Mouse (Mus musculus): ENCODE results near the gene Rdh1. TPM values are rescaled to one million over a fixed set of nuclear protein-coding genes. Genes with fewer than 3 reads are reported as not detected.

Gene Rdh1
- not detected in 2 replicates for polyA plus RNA-seq (2012)

DNA sequence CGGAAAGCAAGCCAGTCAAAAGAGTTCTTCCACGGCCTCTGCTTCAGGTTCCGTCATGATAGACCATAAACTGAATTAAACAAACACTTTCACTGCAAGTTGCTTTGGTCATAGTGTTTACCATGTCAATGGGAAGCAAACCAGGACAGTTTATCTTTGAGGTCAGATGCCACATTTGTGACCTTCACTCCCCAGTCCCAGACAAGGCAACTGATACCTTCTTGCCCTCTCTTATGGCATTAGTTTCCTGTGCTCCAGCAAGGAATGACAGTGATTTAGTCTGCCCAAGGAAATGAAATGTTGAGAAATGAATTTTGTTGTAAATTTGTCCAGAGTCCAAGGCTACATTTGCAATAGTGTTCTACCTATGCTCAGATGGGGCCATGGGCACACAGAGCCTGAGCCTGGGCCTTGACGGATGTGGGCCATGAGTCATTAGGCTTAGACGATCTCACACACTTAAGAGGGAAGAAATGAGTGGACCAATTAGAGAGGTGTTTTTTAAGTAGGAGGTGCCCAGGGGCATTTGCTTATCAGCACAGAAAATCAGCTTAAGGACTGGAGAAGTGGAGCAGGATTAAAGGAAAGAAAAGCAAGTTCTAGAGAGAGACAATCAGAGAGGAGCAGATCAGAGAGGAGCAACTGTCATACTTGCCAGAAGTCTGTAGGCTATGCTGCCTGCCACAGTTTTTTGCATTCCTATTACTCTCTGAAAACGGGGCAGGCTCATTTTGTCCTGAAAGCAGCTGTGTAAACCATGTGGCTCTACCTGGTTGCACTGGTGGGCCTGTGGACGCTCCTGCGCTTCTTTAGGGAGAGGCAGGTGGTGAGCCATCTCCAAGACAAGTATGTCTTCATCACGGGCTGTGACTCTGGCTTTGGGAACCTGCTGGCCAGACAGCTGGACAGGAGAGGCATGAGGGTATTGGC lies at the start of gene Rdh1, which contains the start of gene Rdh16f1:
TSS of gene Rdh1 (plus strand) at position 541 of the 930 bp plus-strand sequence.
TSS of gene Rdh16f1 (plus strand) at position 607 of the 930 bp plus-strand sequence.
- Histone ChIP-seq H3K4me1 (ENCODE audit: control insufficient read depth) (peaks cover 6% of the 10 kb centered on the region), H3K27me3 (ENCODE audit: control insufficient read depth) (no peaks in the 10 kb centered on the region), H3K4me3 (replicated peaks) (no peak within 1 kb of the TSS), H3K9me3 (ENCODE audit: control insufficient read depth, low read length) (no peaks in the 10 kb centered on the region), H3K36me3 (ENCODE audit: control insufficient read depth) (no peaks in the 10 kb centered on the region)
- no peak for TF ChIP-seq GATA1 (IDR thresholded peaks at IDR 0.05; ENCODE audit: low read length)
- no peak for TF ChIP-seq TAL1 (IDR thresholded peaks at IDR 0.05; ENCODE audit: low read length)

DNA sequence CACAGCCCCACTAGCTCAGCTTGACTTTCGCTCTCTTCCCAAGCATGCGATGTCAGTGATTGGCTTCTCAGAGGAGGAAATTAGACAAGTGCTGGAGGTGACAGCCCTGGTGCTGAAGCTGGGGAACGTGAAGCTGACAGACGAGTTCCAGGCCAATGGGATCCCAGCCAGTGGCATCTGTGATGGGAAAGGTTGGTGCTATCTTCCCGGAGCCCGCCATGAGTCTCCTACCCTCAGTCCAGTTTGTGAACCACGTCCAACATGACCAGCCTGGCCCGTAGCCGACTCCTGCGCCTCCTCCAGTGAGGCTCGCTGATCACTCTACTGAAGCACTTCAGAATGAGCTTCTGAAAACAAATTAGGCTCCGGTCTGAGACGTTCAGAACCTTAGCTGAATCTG lies 49.2 kb upstream of the Rdh1 start:
- TF ChIP-seq GATA1 (IDR thresholded peaks at IDR 0.05; ENCODE audit: low read length): no peak
- no peak for TF ChIP-seq TAL1 (IDR thresholded peaks at IDR 0.05; ENCODE audit: low read length)
- H3K4me1 ChIP-seq (ENCODE audit: control insufficient read depth): peaks cover 4% of the 10 kb centered on the region
- no peaks in the 10 kb centered on the region for H3K36me3 ChIP-seq (ENCODE audit: control insufficient read depth)
- peaks cover 10% of the 10 kb centered on the region; the same call in 1 of the 2 replicates for H3K27me3 ChIP-seq (ENCODE audit: control insufficient read depth)
- H3K9me3 ChIP-seq (ENCODE audit: control insufficient read depth, low read length): no peaks in the 10 kb centered on the region
- no peak overlapping the region for H3K4me3 ChIP-seq (replicated peaks)

DNA sequence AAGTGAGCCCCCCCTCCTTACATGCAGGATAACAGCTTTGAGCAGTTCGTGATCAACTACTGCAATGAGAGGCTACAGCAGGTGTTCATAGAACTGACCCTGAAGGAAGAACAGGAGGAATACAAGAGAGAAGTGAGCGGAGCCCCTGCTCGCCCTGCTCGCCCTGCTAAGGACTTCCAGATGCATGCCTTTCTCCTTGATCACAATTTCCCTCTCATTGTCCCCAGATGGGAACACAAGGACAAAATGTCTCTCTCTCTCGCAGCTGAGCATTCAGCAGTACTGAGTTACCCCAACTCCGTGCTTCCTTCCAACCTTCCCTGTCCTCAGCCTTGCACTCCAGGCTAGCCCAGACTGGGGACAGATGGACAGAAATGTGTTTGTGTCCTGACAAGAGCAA lies 46.8 kb upstream of the Rdh1 start:
- no peak for TF ChIP-seq GATA1 (IDR thresholded peaks at IDR 0.05; ENCODE audit: low read length)
- H3K4me1 ChIP-seq (ENCODE audit: control insufficient read depth): no peaks in the 10 kb centered on the region; the same call in 1 of the 2 replicates
- H3K36me3 ChIP-seq (ENCODE audit: control insufficient read depth): no peaks in the 10 kb centered on the region
- H3K4me3 ChIP-seq (replicated peaks): no peak overlapping the region
- H3K9me3 ChIP-seq (ENCODE audit: control insufficient read depth, low read length): peaks cover 4% of the 10 kb centered on the region; the same call in 1 of the 2 replicates
- 0 out of 2 replicates have a peak, but pooled peaks cover 6% of the 10 kb centered on the region for H3K27me3 ChIP-seq (ENCODE audit: control insufficient read depth)

DNA sequence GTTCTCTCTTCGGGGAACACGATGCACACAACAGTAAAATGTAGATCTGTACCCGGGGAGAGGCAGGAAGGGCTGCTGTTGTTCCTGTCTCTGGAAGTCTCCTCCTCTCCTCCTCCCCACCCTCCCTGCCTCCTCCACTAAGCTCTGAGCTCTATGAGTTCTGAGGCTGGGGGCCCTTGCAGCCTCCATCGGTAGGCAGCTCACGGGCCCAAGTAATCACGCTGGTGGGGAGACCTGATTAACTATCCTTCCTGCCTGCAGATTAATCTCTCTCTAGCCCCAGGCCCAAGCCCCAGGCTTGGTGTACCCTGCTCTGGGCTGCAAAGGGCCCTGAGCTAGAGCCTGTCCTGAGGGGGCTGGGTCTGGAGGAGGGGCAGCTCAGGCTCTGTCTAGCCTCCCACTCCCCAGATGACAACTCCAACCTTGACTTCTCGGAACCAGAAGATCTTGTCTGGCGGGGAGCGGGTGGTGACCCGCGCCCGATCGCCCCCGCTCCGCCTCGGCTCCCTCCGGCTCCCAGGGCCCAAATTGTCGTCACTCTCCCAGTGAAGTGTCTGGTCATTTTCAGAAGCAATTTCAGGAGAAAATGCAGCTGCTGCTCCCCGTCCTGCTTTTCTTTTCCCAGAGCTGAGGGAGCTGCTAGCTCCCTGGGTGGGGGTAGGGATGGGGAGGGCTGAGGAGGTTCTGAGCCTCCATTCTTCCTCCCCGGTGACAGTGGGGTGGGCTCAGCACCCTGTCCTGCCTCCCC lies 37.7 kb upstream of the Rdh1 start:
- Histone ChIP-seq H3K4me3 (replicated peaks) (no peak overlapping the region), H3K36me3 (ENCODE audit: control insufficient read depth) (no peaks in the 10 kb centered on the region), H3K27me3 (ENCODE audit: control insufficient read depth) (peaks cover 54% of the 10 kb centered on the region), H3K4me1 (ENCODE audit: control insufficient read depth) (peaks cover 45% of the 10 kb centered on the region), H3K9me3 (ENCODE audit: control insufficient read depth, low read length) (no peaks in the 10 kb centered on the region)
- TF ChIP-seq TAL1 (IDR thresholded peaks at IDR 0.05; ENCODE audit: low read length): no peak

DNA sequence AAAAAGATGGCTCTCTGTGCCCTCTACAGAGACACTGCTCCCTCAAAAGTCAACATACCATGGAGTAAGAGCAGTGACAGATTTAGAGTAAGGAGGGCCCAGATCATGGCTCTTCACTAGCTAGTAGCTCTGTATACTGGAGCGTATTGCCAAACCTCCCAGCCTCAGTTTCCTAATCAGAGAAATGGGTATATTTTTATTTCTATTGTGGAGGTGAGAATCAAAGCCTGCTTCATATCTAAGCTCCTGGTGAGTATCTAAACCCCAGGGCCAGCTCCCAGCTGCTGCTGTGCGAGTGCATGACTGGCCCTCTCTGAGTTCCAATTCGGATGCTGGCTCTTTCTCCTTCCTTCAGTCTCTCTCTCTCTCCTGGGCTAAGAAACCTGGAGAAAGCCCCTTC lies 35.3 kb upstream of the Rdh1 start, which contains the start of gene Tac2:
TSS of gene Tac2 (plus strand) at position 301 of the 400 bp plus-strand sequence.
- TF ChIP-seq GATA1 (IDR thresholded peaks at IDR 0.05; ENCODE audit: low read length) (no peak), TAL1 (IDR thresholded peaks at IDR 0.05; ENCODE audit: low read length) (no peak)
- Histone ChIP-seq H3K9me3 (ENCODE audit: control insufficient read depth, low read length) (no peaks in the 10 kb centered on the region), H3K4me1 (ENCODE audit: control insufficient read depth) (peaks cover 69% of the 10 kb centered on the region), H3K27me3 (ENCODE audit: control insufficient read depth) (peaks cover 55% of the 10 kb centered on the region), H3K4me3 (replicated peaks) (peak within 1 kb of the TSS; percentile 49), H3K36me3 (ENCODE audit: control insufficient read depth) (peaks cover 9% of the 10 kb centered on the region)

DNA sequence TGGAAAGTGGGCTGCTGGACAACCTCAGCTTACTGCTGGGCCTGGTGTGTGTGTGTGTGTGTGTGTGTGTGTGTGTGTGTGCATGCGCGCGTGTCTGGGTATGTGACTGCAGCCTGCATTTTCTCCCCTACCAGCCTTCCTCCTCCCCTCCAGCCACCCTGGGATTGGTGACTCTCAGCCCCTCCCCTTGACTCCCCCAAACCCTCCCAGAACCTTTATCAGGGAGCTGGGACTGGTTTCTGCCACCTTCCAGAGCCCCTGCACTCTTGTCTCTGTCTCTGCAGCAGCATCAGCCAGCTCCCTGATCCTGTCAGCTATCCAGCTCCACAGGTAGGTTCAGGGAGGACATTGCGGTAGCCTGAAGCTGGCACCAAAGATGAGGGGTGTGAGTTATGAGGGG lies 34.4 kb upstream of the Rdh1 start:
- Histone ChIP-seq H3K27me3 (ENCODE audit: control insufficient read depth) (peaks cover 45% of the 10 kb centered on the region), H3K36me3 (ENCODE audit: control insufficient read depth) (peaks cover 15% of the 10 kb centered on the region), H3K4me3 (replicated peaks) (peak overlapping the region; percentile 49), H3K4me1 (ENCODE audit: control insufficient read depth) (peaks cover 78% of the 10 kb centered on the region), H3K9me3 (ENCODE audit: control insufficient read depth, low read length) (no peaks in the 10 kb centered on the region)
- TF ChIP-seq GATA1 (IDR thresholded peaks at IDR 0.05; ENCODE audit: low read length) (no peak), TAL1 (IDR thresholded peaks at IDR 0.05; ENCODE audit: low read length) (no peak)

DNA sequence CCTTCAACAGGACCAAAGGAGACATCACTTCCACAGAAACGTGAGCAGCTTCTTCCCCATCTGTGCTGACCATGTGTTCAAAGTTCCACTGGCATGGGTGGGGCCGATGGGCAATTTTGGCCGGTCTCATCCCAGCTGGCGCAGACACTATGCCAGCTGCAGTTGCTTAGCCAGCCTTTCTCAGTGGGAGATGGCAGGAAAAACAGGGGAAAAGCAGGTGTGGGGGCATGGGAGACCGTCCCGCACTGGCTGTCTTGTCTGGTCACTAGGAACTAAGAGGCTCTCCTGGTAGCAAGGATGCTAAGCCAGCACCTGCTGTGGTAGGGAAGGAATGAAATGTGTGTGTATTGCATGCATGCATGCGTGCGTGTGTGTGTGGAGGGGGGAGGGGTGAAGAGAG lies 31.1 kb upstream of the Rdh1 start:
- peaks cover 95% of the 10 kb centered on the region for H3K4me1 ChIP-seq (ENCODE audit: control insufficient read depth)
- H3K4me3 ChIP-seq (replicated peaks): no peak overlapping the region
- H3K36me3 ChIP-seq (ENCODE audit: control insufficient read depth): peaks cover 15% of the 10 kb centered on the region
- H3K9me3 ChIP-seq (ENCODE audit: control insufficient read depth, low read length): no peaks in the 10 kb centered on the region
- H3K27me3 ChIP-seq (ENCODE audit: control insufficient read depth): peaks cover 15% of the 10 kb centered on the region
- no peak for TF ChIP-seq TAL1 (IDR thresholded peaks at IDR 0.05; ENCODE audit: low read length)
- no peak for TF ChIP-seq GATA1 (IDR thresholded peaks at IDR 0.05; ENCODE audit: low read length)

DNA sequence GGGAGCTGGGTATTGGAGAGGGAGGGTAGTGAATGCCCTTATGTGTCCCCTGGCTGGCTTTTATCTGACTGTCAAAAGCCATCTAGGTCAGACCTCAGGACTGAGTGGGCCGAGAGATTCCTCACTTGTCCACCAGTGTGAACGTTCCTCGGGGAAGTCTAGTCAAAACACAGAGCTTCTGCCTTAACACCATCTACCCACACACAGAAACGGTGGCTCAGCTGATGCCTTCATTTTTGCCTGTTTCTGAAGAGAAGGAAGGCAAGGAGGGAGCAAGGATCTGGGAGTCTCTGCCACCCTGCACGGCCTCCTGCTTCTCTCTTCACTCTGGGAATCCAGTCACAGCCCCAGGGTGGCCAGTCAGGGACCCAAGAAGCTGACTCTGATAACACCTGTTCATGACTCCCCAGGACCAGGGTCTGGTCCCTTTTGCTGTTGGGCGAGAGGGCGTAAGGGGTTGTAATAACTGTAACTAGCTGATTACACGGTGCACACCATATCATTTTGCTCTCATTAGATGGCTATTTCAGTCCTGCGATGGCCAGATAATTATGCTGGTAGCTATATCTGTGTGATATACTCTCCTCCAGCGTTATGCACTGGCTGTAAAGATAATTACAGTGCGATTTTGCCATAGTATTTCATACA lies 29.1 kb upstream of the Rdh1 start:
- Histone ChIP-seq H3K9me3 (ENCODE audit: control insufficient read depth, low read length) (0 out of 2 replicates have a peak, but pooled peaks cover 2% of the 10 kb centered on the region), H3K4me1 (ENCODE audit: control insufficient read depth) (peaks cover 96% of the 10 kb centered on the region), H3K27me3 (ENCODE audit: control insufficient read depth) (peaks cover 12% of the 10 kb centered on the region), H3K36me3 (ENCODE audit: control insufficient read depth) (peaks cover 15% of the 10 kb centered on the region), H3K4me3 (replicated peaks) (peak overlapping the region; percentile 21)
- peak; percentile 40; the same call in 1 of the 2 replicates for TF ChIP-seq GATA1 (IDR thresholded peaks at IDR 0.05; ENCODE audit: low read length)
- TF ChIP-seq TAL1 (IDR thresholded peaks at IDR 0.05; ENCODE audit: low read length): peak; percentile 50
